Mouse (Mus musculus) ZHBTc4 (cell line): ENCODE measurements around the gene Robo2.
A peak's percentile ranks its signal among the peaks of the same experiment; 100 is the strongest.

Experiments
- DNase-seq: peaks from one replicate; pipeline ENCODE4 v3.0.0-alpha.2; 2011; ENCODE audit warnings: low read depth, low spot score

Gene Robo2

GRCm38 (mm10) chr16:73939423-73940210 lies 472.0 kb downstream of the Robo2 start:
- no peak for DNase-seq

DNA sequence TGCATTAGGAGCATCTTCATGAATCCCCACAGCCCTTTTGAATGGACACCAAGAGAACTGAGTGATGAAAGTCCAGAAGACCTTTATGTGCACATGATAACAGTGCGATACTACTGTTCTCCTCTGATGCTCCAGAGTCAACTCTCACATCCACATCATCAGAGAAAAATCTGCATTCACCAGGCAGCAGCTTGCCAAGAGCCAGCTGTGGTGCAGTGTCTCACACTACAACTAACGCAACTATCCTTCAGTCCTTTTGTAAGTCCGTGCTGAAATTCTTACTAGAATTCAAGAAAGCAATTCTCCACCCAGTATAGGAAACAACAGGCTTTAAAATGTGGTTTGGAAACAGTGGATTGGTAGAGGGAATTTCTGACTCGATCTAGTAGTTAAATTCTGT lies 481.3 kb downstream of the Robo2 start:
- no peak for DNase-seq

- no peak for DNase-seq
Observed at GRCm38 (mm10) chr16:73927481-73927880, 484.1 kb downstream of the Robo2 start.

DNA sequence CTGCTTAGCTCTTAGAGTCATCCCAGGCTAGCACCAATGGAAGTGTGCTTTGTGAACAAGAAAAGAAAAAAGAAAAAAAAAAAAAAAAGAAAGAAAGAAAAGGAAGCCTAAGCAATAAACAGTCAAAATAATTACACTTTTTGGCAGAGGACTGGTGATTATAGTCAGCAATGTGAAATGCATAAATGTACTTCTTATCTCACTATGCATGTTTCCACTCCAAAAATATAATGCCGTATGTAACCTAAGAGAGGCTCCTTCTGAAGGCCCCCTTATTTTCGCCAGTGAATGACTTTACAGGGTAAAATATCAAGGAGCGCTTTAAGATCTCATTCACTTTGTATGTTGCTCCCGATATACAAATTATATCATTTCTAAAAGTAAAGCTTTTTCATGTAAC lies 496.2 kb downstream of the Robo2 start:
- DNase-seq, result no peak

GRCm38 (mm10) chr16:73914936-73915335 lies 496.7 kb downstream of the Robo2 start:
- no peak for DNase-seq

DNA sequence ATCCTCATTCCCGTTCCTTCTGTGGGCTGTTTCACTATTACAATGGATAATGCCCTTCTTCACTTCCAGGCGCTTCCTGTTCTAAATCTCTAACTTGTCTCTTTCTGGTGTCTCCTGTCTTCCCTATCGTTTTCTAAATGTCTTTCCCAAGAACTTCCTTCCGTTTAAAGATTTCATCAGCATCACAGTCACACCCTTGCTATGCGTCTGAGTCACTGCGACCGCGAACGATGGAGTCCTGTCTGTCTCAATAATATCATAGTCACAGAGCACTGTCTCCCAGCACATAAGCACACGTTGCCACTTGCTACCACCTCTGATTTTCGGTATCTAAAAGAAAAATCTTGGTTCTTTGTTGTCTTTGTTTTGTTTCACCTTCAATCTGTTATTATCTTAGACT lies 503.1 kb downstream of the Robo2 start:
- DNase-seq, result no peak

DNA sequence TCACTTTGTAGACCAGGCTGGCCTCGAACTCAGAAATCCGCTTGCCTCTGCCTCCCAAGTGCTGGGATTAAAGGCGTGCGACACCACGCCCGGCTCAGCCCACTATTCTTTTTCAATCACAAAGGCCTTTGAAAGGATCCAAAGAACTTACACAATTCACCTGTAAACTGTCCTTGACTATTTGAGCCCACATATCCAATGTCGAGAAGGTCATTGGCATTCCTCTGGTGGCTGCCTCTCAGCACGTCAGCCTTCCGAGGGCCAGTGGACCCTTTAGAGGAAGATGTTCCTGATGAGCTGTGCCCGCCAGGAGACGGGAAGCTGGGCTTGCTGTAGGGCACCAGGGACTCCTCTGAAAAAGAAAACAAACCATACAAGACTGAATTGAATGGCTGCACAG lies 514.8 kb downstream of the Robo2 start:
- peak; percentile 79 for DNase-seq

DNA sequence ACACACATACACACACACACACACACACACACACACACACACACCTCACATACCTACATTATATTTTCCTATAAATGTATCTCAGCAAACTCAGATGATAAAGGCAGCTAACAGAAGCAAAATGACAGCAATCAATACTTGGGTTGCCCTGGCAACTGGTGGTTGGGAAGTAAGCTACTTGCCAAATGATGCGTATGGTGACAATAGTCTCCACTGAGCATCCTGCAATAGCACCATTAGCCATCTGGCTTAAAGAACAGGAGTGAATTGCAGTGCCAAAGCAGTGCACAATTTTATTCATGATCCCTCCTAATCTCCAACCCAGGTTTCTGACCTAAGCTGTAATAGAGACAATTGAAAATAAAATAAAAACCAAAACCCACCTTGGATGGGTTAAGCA lies 529.7 kb downstream of the Robo2 start:
- no peak for DNase-seq

DNA sequence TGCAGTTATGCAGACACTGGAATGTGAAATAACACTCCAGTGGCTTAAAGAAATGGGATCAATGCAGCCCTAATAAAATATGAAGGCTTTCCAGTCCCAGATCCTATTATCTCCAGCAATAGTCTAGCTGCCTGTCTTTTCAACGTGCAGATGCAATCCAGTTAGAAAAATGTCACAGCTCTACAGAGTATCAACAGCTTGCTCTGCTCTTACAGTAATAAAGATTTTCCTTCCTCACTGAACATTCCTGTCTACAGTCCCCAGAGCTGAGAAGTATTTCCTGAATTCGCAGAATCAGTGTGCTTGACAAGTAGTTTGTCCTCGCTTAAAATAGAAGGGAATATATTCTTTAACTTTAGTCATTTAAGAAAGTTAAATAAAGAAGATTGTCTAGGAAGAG lies 533.7 kb downstream of the Robo2 start:
- no peak for DNase-seq

- DNase-seq, result no peak
Observed at GRCm38 (mm10) chr16:73874991-73875390, 536.6 kb downstream of the Robo2 start.

DNA sequence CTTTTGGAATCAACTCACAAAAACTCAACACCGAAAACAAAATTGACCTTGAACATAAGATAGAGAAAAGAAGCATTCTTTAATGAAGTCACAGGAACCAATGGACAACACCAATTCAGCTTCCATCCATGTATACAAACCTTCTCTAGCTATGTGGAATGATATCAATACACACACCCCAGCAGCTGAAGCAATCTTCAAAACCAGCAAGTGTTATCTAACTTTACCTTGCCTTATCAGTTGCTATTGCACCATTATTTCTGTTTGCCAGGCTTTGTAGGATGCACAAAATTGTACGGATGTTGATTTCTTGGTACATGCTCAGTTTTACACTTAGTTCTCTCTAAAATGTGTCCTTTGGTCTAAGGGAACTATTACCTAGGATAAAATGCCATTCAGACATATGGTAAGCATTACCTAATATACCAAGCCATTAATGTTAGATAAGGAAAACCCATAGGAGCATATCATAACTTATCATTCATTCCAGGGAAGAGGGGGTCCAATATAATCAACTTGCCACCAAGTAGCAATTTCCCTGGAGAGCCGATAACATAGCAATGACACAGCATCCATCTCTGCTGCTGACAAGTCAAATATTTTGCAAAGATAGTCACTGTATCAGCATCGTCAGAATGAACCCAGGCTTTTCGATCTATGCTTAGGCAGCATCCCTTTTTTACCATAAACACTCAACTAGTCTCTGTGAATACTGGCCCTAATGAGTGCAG lies 537.6 kb downstream of the Robo2 start:
- no peak for DNase-seq

DNA sequence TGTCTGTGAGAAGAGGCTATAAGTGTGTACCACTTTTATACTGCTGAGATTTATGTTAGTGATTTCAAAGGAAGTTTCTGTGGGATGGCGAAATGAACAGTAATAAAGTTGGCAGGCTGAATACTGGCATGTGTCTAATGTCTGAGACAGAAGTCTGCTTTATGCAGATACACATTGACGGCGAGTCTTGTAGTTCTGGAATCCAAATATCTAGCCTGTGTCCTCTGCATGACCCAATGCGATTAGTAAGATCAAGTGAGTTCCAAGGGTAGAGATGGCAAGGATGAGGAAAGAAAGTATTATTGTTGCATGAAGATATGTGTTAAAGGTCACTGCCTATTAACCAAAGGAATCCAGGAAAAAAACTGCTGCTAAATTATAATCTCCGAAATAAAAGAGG lies 541.3 kb downstream of the Robo2 start:
- DNase-seq, result no peak

- no peak for DNase-seq
Observed at GRCm38 (mm10) chr16:73869527-73870212, 542.0 kb downstream of the Robo2 start.

GRCm38 (mm10) chr16:73864625-73865024 lies 547.0 kb downstream of the Robo2 start:
- DNase-seq, result no peak

GRCm38 (mm10) chr16:73863748-73864147 lies 547.9 kb downstream of the Robo2 start:
- DNase-seq, result peak; percentile 48

DNA sequence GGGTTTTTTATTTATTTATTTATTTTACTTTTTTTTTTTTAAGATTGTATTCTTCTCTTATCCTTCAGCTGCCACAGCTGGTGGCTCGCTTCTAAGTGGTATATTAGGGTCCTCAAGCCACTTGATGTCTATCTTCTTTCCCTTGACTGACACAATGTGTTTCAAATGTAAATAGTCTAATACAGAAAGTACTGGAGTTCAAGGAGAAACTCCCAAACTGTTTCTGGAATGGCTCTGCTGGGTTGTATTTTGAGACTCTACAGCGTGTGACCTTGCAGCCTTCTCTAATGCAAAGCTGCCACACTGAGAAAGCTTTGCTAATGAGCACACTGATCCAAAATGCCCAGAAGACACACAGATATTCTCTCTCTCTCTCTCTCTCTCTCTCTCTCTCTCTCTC lies 552.9 kb downstream of the Robo2 start:
- peak; percentile 27 for DNase-seq

DNA sequence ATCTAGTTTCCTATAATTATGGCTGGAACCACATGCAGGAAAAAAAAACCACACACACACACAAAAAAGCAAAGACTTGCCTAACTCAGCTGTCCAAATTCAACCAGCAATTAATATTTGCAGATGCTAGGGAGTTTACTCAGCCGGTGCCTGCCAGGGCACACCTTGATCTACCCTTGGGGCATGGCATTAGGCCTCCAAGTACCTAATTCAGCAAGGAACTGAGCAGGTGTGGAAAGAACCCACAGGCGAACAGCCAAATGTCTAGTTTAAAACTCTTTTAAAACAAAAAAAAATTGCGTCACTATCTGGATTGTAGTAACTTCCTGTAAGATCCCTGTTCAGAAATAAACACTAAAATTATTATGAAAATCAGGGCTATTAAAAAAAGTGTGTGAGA lies 555.8 kb downstream of the Robo2 start:
- no peak for DNase-seq
